Mouse (Mus musculus) lung, postnatal 0 days (tissue): ENCODE data around the gene Krt87.
A peak's percentile ranks its signal among the peaks of the same experiment; 100 is the strongest.

Experiments
- CTCF ChIP-seq: IDR thresholded peaks from 2 replicates; pipeline ENCODE4 v1.5.1; 2016; ENCODE audit warnings: antibody characterized with exemption, mild to moderate bottlenecking
- EP300 ChIP-seq: IDR thresholded peaks from 2 replicates; pipeline ENCODE4 v1.6.1; 2016; ENCODE audit warnings: antibody characterized with exemption, mild to moderate bottlenecking, control low read depth

- TF ChIP-seq CTCF (peak; percentile 76), EP300 (no peak)
Measured at GRCm38 (mm10) chr15:101479007-101479665, 40.5 kb upstream of the Krt87 start.
